Mouse (Mus musculus) hindbrain, embryonic 16.5 days (tissue): ENCODE measurements around the gene Flt1. TPM values are rescaled to one million over a fixed set of nuclear protein-coding genes. Genes with fewer than 3 reads are reported as not detected.
"Not testable (repeated sequence)": the region's sequence is repeated elsewhere in the genome, so short reads cannot be mapped to it uniquely, and the experiment has no call there.

Experiments
- ATAC-seq: fragments of 200-750 bp; cut with Nextera tagmentation; 2 replicates; pipeline ENCODE4 v1.8.0; 2017; ENCODE audit warnings: moderate TSS enrichment, moderate library complexity
- H3K27ac ChIP-seq: fragments of 300-500 bp; sonication (generic); 2 replicates; pipeline ENCODE4 v1.5.1; 2014; ENCODE audit warnings: low read depth, mild to moderate bottlenecking, control low read depth, low read length, moderate library complexity
- H3K27me3 ChIP-seq: fragments of 300-500 bp; sonication (generic); replicated peaks from 2 replicates; pipeline ENCODE4 v1.6.1; 2014; ENCODE audit warnings: low read length; ENCODE audit not compliant: control insufficient read depth, insufficient read depth
- H3K36me3 ChIP-seq: fragments of 300-500 bp; sonication (generic); 2 replicates; pipeline ENCODE4 v1.6.1; 2014; ENCODE audit warnings: mild to moderate bottlenecking, low read length, moderate library complexity, mixed read lengths; ENCODE audit not compliant: control insufficient read depth, insufficient read depth
- H3K4me1 ChIP-seq: fragments of 300-500 bp; sonication (generic); 2 replicates; pipeline ENCODE4 v1.6.1; 2014; ENCODE audit warnings: low read depth, low read length; ENCODE audit not compliant: control insufficient read depth, insufficient read depth
- H3K4me2 ChIP-seq: fragments of 300-500 bp; sonication (generic); 2 replicates; pipeline ENCODE4 v1.6.1; 2014; ENCODE audit warnings: mild to moderate bottlenecking, low read length, control low read depth, moderate library complexity
- H3K4me3 ChIP-seq: fragments of 300-500 bp; sonication (generic); 2 replicates; pipeline ENCODE4 v1.5.1; 2014; ENCODE audit warnings: mild to moderate bottlenecking, low read length, control low read depth, moderate library complexity
- H3K9ac ChIP-seq: fragments of 300-500 bp; sonication (generic); 2 replicates; pipeline ENCODE4 v1.6.1; 2014; ENCODE audit warnings: low read depth, mild to moderate bottlenecking, control low read depth, low read length, moderate library complexity
- H3K9me3 ChIP-seq: fragments of 300-500 bp; sonication (generic); 2 replicates; pipeline ENCODE4 v1.6.1; 2014; ENCODE audit warnings: mild to moderate bottlenecking, low read length, moderate library complexity; ENCODE audit not compliant: control insufficient read depth
- WGBS: fragments of 180-500 bp; shearing (Covaris S2); extraction: QIAGEN DNeasy Blood & Tissue Kit; methylation state at CpG from one replicate; pipeline ENCODE4 v1.1.7; 2014; 5-methylcytosine and 5-hydroxymethylcytosine counted together
- polyA plus RNA-seq: library from polyadenylated mRNA; unstranded; fragments of >200 nt; fragmentation: Nextera tagmentation; extraction: Ambion mirVana; gene quantifications from 2 replicates; pipeline ENCODE4 v1.2.1, GENCODE M21; 2015

Gene Flt1
- polyA plus RNA-seq, 1 experiment from 2014 or later, result 15.1 TPM

DNA sequence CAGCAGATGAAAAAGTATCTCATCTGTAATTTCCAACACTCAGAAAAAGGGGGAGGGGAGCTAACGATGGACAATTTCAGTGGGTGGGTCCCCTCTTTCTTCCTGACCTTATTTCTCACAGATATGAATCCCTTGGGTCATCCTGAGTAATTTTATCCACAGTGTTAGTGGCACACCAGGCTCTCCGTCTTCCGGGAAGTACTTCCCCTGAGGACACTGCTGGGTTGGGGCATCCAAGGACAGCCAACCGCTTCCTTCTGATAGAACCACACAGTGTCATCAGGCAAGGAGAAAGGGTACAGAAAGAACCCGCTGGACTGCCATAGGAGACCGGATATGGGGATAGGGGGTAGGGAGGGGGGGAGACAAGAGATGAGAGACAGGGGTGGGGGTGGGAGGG, 111.2 kb downstream of the Flt1 start:
- WGBS, result 81% methylated on average over 6 of the region's 6 CpGs
- H3K4me2 ChIP-seq, result no peak overlapping the region
- ATAC-seq, result no peak
- H3K27ac ChIP-seq, result no peak overlapping the region
- H3K36me3 ChIP-seq, result no peaks in the 10 kb centered on the region
- H3K4me3 ChIP-seq, result no peak overlapping the region
- H3K4me1 ChIP-seq, result no peaks in the 10 kb centered on the region
- no peak overlapping the region for H3K9ac ChIP-seq
- H3K27me3 ChIP-seq, result no peaks in the 10 kb centered on the region
- no peaks in the 10 kb centered on the region for H3K9me3 ChIP-seq

GRCm38 (mm10) chr5:147611348-147611747, 114.5 kb downstream of the Flt1 start:
- H3K9me3 ChIP-seq, ATAC-seq, H3K4me3 ChIP-seq, H3K4me2 ChIP-seq, H3K36me3 ChIP-seq, H3K4me1 ChIP-seq, H3K27me3 ChIP-seq, H3K9ac ChIP-seq, H3K27ac ChIP-seq: not testable (repeated sequence)
- 88% methylated on average over 3 of the region's 3 CpGs for WGBS

- Histone ChIP-seq H3K4me2 (no peak overlapping the region), H3K27me3 (no peaks in the 10 kb centered on the region)
- ATAC-seq, result no peak
Observed at GRCm38 (mm10) chr5:147607256-147607975, 118.4 kb downstream of the Flt1 start.

DNA sequence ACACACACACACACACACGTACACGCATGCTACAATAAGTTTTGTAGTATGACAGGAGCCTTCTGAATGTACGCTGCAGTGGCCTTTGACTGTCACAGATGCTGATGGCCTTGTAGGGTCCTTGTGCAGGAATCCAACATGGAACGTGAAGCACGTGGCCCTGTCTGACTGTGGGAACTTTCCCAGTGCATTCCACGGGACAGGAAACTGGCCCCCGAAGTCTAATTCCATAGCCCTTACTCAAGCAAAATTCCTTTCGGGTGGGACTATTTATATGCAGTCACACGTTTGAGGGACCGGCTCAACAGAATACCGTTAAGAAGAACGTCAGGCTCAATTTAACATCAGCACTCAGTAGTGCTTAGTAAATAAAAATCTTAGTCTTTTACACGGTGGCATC, 119.1 kb downstream of the Flt1 start:
- no peaks in the 10 kb centered on the region for H3K27me3 ChIP-seq
- 90% methylated on average over 13 of the region's 13 CpGs for WGBS

More at GRCm38 (mm10) chr5:147607256-147607975, 118.4 kb downstream of the Flt1 start:
- Histone ChIP-seq H3K4me1 (no peaks in the 10 kb centered on the region), H3K4me3 (no peak overlapping the region), H3K27ac (no peak overlapping the region), H3K9ac (no peak overlapping the region), H3K36me3 (no peaks in the 10 kb centered on the region), H3K9me3 (no peaks in the 10 kb centered on the region)
- WGBS, result 80% methylated on average over 13 of the region's 13 CpGs

DNA sequence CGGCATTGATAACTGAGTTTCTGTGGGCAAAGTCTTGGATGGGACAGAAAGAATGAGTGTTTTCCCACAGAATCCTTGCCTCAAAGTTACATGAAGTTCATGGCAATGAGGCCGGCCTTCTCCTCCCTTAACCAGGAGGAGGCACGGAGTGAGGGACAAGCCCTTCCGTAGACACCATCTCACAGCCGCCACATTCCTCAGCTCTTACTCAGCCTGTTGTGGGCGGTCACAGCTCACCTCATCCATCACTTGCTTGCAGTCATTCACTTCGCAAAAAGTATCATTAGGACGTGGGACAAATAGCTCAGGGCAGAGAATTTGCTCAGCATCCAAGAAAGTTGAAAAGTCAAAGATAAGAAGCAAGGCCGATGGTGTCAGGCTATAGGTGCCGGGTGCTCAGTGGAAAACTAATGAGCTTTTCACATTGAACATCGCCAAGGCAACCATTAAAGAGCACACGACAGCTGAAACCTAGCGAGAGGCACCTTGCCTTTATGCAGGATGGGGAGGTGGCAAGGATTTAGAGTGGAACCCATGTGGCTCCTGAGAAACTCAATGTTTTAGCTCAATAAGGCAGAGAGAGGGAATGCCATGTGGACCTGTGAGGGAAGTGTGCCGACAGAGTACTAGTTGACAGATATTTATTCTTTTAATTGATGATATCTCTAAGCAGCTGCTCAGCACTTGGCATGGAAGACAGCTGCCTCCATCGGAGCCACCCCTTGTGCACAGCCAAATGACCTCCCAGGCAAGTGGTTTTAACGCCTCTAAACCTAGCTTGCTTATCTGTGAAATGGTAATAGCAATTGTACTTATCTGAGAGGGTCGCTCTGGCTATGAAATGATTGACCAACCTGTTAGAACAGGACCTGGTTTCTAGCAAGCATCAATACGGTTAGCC, 124.1 kb downstream of the Flt1 start:
- Histone ChIP-seq H3K4me1 (peaks cover 5% of the 10 kb centered on the region), H3K36me3 (no peaks in the 10 kb centered on the region), H3K4me2 (no peak overlapping the region), H3K4me3 (no peak overlapping the region), H3K27ac (no peak overlapping the region), H3K9me3 (no peaks in the 10 kb centered on the region), H3K27me3 (no peaks in the 10 kb centered on the region), H3K9ac (no peak overlapping the region)
- no peak for ATAC-seq
- 66% methylated on average over 18 of the region's 18 CpGs for WGBS

More for the DNA sequence above, 119.1 kb downstream of the Flt1 start:
- H3K9ac ChIP-seq, result no peak overlapping the region
- no peaks in the 10 kb centered on the region for H3K36me3 ChIP-seq
- no peak overlapping the region for H3K4me3 ChIP-seq
- no peak for ATAC-seq
- no peak overlapping the region for H3K4me2 ChIP-seq
- H3K27ac ChIP-seq, result no peak overlapping the region
- H3K4me1 ChIP-seq, result no peaks in the 10 kb centered on the region
- H3K9me3 ChIP-seq, result no peaks in the 10 kb centered on the region

DNA sequence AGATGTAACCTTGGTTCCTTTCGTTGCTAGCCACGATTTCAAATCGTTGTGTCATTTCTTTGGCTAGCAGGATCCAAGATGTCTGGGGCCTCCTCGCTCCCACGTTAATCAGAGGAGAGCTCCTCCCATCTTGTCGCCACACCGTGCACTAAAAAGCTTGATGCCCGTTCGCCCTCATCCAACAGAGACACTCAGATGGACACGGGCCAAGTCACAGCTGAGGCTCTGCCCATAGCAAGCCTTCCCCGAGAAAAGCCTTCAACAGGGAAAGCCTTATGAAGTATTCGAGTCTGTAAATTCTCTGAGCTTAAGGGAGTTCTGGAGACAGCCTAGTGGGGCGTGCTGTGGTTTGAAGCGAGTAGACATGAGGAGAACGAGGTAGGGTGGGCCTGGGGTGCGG, 128.0 kb downstream of the Flt1 start:
- Histone ChIP-seq H3K27ac (no peak overlapping the region), H3K4me1 (peaks cover 5% of the 10 kb centered on the region), H3K9ac (no peak overlapping the region), H3K9me3 (no peaks in the 10 kb centered on the region), H3K4me2 (no peak overlapping the region; the same call in 1 of the 2 replicates), H3K4me3 (no peak overlapping the region), H3K36me3 (no peaks in the 10 kb centered on the region), H3K27me3 (no peaks in the 10 kb centered on the region)
- WGBS, result 55% methylated on average over 16 of the region's 16 CpGs
- ATAC-seq, result peak; percentile 17; the same call in 1 of the 2 replicates

- 50% methylated on average over 12 of the region's 12 CpGs for WGBS
- Histone ChIP-seq H3K9ac (no peak overlapping the region), H3K9me3 (no peaks in the 10 kb centered on the region), H3K36me3 (no peaks in the 10 kb centered on the region), H3K4me2 (no peak overlapping the region), H3K4me3 (no peak overlapping the region), H3K27ac (no peak overlapping the region), H3K4me1 (no peaks in the 10 kb centered on the region), H3K27me3 (no peaks in the 10 kb centered on the region)
- no peak for ATAC-seq
Observed at GRCm38 (mm10) chr5:147589814-147590213, 136.0 kb downstream of the Flt1 start.

- H3K4me3 ChIP-seq, result no peak overlapping the region
- 81% methylated on average over 1 of the region's 1 CpGs for WGBS
- H3K9me3 ChIP-seq, result no peaks in the 10 kb centered on the region
- no peaks in the 10 kb centered on the region for H3K36me3 ChIP-seq
- H3K4me2 ChIP-seq, result no peak overlapping the region
- no peak overlapping the region for H3K27ac ChIP-seq
- no peaks in the 10 kb centered on the region for H3K4me1 ChIP-seq
- no peak for ATAC-seq
- H3K9ac ChIP-seq, result no peak overlapping the region
- H3K27me3 ChIP-seq, result no peaks in the 10 kb centered on the region
Observed at GRCm38 (mm10) chr5:147585070-147585469, 140.7 kb downstream of the Flt1 start.

DNA sequence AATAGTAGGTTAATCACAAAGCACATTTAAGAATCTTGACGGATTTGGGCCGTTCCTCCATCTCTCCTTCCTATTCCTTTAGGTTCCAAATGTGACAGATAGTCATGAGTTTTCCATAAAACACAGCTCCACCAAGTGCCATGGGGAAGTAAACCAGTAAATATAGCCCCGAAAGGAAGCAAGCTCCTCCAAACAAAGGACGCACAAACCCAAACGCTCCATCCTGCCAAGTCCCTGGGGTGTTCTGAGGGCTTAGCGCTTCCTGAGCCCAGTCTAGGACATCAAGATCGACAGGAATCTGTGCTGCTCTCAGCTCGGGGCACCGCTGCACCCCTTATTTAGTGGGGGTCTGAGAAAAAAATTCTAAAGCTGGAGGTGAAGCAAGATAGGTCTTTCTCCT, 141.2 kb downstream of the Flt1 start:
- no peaks in the 10 kb centered on the region for H3K9me3 ChIP-seq
- H3K36me3 ChIP-seq, result no peaks in the 10 kb centered on the region
- no peak overlapping the region for H3K4me2 ChIP-seq
- no peaks in the 10 kb centered on the region for H3K27me3 ChIP-seq
- no peak for ATAC-seq
- no peak overlapping the region for H3K27ac ChIP-seq
- no peak overlapping the region for H3K9ac ChIP-seq
- no peak overlapping the region for H3K4me3 ChIP-seq
- WGBS, result 80% methylated on average over 9 of the region's 9 CpGs
- no peaks in the 10 kb centered on the region for H3K4me1 ChIP-seq
